Mouse (Mus musculus) neural tube, embryonic 14.5 days (tissue): Measurements from ENCODE around the gene Slc31a1. TPM values are rescaled to one million over a fixed set of nuclear protein-coding genes. Genes with fewer than 3 reads are reported as not detected.

Experiments used
- ATAC-seq: fragments of 200-750 bp; cut with Nextera tagmentation; 2 replicates; pipeline ENCODE4 v1.8.0; 2017; ENCODE audit warnings: low read depth, mild to moderate bottlenecking, moderate TSS enrichment, moderate library complexity
- H3K27ac ChIP-seq: fragments of 300-500 bp; sonication (generic); 2 replicates; pipeline ENCODE4 v1.5.1; 2014; ENCODE audit warnings: low read depth, mild to moderate bottlenecking, control low read depth, low read length, moderate library complexity, mixed read lengths
- H3K27me3 ChIP-seq: fragments of 300-500 bp; sonication (generic); 2 replicates; pipeline ENCODE4 v1.6.1; 2014; ENCODE audit warnings: low read length; ENCODE audit not compliant: control insufficient read depth, insufficient read depth
- H3K36me3 ChIP-seq: fragments of 300-500 bp; sonication (generic); 2 replicates; pipeline ENCODE4 v1.6.1; 2014; ENCODE audit warnings: low read length, mixed read lengths; ENCODE audit not compliant: control insufficient read depth, insufficient read depth
- H3K4me1 ChIP-seq: fragments of 300-500 bp; sonication (generic); 2 replicates; pipeline ENCODE4 v1.6.1; 2014; ENCODE audit warnings: low read length; ENCODE audit not compliant: control insufficient read depth, insufficient read depth
- H3K4me2 ChIP-seq: fragments of 300-500 bp; sonication (generic); 2 replicates; pipeline ENCODE4 v1.6.1; 2014; ENCODE audit warnings: mild to moderate bottlenecking, low read depth, low read length, control low read depth
- H3K4me3 ChIP-seq: fragments of 300-500 bp; sonication (generic); 2 replicates; pipeline ENCODE4 v1.5.1; 2014; ENCODE audit warnings: low read depth, low read length, control low read depth, mixed read lengths
- H3K9ac ChIP-seq: fragments of 300-500 bp; sonication (generic); replicated peaks from 2 replicates; pipeline ENCODE4 v1.6.1; 2014; ENCODE audit warnings: low read depth, mild to moderate bottlenecking, control low read depth, low read length, mixed read lengths
- H3K9me3 ChIP-seq: fragments of 300-500 bp; sonication (generic); 2 replicates; pipeline ENCODE4 v1.6.1; 2016; ENCODE audit warnings: low read length; ENCODE audit not compliant: control insufficient read depth
- WGBS: fragments of 180-500 bp; shearing (Covaris S2); extraction: QIAGEN DNeasy Blood & Tissue Kit; methylation state at CpG from one replicate; pipeline ENCODE4 v1.1.7; 2014; 5-methylcytosine and 5-hydroxymethylcytosine counted together
- polyA plus RNA-seq: library from polyadenylated mRNA; unstranded; fragments of >200 nt; fragmentation: Nextera tagmentation; extraction: Ambion mirVana; gene quantifications from 2 replicates; pipeline ENCODE4 v1.2.1, GENCODE M21; 2014

Slc31a1 gene
- polyA plus RNA-seq, 1 experiment from 2014 or later = 26.3 TPM

GRCm38 (mm10) chr4:62372818-62373520, 12.4 kb downstream of the Slc31a1 start:
- Histone ChIP-seq H3K4me2 (no peak overlapping the region), H3K9me3 (no peaks in the 10 kb centered on the region), H3K27me3 (no peaks in the 10 kb centered on the region), H3K9ac (no peak overlapping the region), H3K4me3 (no peak overlapping the region), H3K36me3 (no peaks in the 10 kb centered on the region), H3K27ac (no peak overlapping the region), H3K4me1 (no peaks in the 10 kb centered on the region)
- no peak for ATAC-seq
- 90% methylated on average over 9 of the region's 9 CpGs for whole genome bisulfite sequencing

DNA sequence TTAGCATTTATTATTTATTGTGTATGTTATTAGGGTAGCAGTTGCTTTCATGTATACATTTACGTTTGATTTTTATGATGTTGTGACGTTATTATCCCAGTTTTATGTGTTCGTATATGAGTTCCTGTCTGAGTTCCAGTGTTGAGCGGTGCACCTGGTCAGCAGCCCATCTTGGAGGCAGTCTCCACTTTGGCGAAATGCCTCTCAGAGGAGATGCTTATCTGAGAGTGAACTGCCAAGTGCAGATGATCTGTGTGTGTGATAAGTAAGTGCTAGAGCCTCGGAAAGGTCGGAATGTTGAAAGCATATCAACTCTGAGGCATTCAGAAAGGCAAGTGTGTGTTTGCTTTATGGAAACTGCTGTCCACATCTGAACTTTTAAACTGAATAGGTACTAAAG, 13.1 kb downstream of the Slc31a1 start:
- Histone ChIP-seq H3K4me3 (no peak overlapping the region), H3K4me1 (no peaks in the 10 kb centered on the region), H3K36me3 (no peaks in the 10 kb centered on the region), H3K4me2 (no peak overlapping the region), H3K9ac (no peak overlapping the region), H3K9me3 (no peaks in the 10 kb centered on the region), H3K27me3 (no peaks in the 10 kb centered on the region), H3K27ac (no peak overlapping the region)
- WGBS = 88% methylated on average over 7 of the region's 7 CpGs
- no peak for ATAC-seq

- ATAC-seq = no peak
- no peaks in the 10 kb centered on the region for H3K4me1 ChIP-seq
- WGBS = 86% methylated on average over 4 of the region's 4 CpGs
These were observed 13.8 kb downstream of the Slc31a1 start for GRCm38 (mm10) chr4:62374342-62374741.

GRCm38 (mm10) chr4:62376123-62376522, 15.6 kb downstream of the Slc31a1 start:
- Histone ChIP-seq H3K4me1 (no peaks in the 10 kb centered on the region), H3K36me3 (no peaks in the 10 kb centered on the region), H3K9ac (no peak overlapping the region), H3K27ac (no peak overlapping the region), H3K9me3 (no peaks in the 10 kb centered on the region), H3K4me2 (no peak overlapping the region), H3K27me3 (no peaks in the 10 kb centered on the region), H3K4me3 (no peak overlapping the region)
- ATAC-seq = no peak
- 94% methylated on average over 2 of the region's 2 CpGs for WGBS

More at GRCm38 (mm10) chr4:62374342-62374741, 13.8 kb downstream of the Slc31a1 start:
- Histone ChIP-seq H3K9ac (no peak overlapping the region), H3K27ac (no peak overlapping the region), H3K4me2 (no peak overlapping the region), H3K9me3 (no peaks in the 10 kb centered on the region), H3K4me3 (no peak overlapping the region), H3K36me3 (no peaks in the 10 kb centered on the region), H3K27me3 (no peaks in the 10 kb centered on the region)

GRCm38 (mm10) chr4:62379724-62380381, 19.3 kb downstream of the Slc31a1 start:
- no peak for ATAC-seq
- no peaks in the 10 kb centered on the region for H3K4me1 ChIP-seq
- no peak overlapping the region for H3K27ac ChIP-seq
- H3K27me3 ChIP-seq = no peaks in the 10 kb centered on the region
- no peak overlapping the region for H3K4me3 ChIP-seq
- H3K36me3 ChIP-seq = no peaks in the 10 kb centered on the region
- WGBS = 94% methylated on average over 9 of the region's 9 CpGs
- H3K9me3 ChIP-seq = no peaks in the 10 kb centered on the region
- H3K9ac ChIP-seq = no peak overlapping the region
- H3K4me2 ChIP-seq = no peak overlapping the region

DNA sequence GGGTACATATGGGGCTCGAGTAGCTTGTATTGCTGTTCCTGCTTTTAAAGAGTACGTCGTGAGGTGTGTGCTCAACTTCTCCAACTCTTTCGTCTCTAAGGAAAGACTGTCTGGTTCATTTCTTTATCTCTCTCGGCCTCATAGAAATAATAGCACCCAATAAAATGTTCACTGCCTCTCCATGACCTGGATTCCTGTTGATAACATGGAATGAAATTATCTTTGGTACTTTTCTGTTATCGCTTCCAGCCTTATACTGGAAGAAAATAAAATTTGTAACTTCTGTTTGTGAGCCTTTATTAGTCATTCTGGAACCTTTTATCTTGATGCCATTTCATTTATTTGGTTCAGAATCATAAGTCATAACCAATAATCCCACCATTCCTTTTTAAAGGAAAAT, 22.7 kb downstream of the Slc31a1 start:
- Histone ChIP-seq H3K27ac (no peak overlapping the region), H3K27me3 (no peaks in the 10 kb centered on the region), H3K9ac (no peak overlapping the region), H3K9me3 (no peaks in the 10 kb centered on the region), H3K4me2 (no peak overlapping the region), H3K36me3 (peaks cover 2% of the 10 kb centered on the region; the same call in 1 of the 2 replicates), H3K4me3 (no peak overlapping the region), H3K4me1 (no peaks in the 10 kb centered on the region)
- no peak for ATAC-seq
- 95% methylated on average over 6 of the region's 6 CpGs for WGBS

- Histone ChIP-seq H3K9ac (no peak overlapping the region), H3K4me2 (no peak overlapping the region), H3K27ac (no peak overlapping the region), H3K4me3 (no peak overlapping the region), H3K9me3 (no peaks in the 10 kb centered on the region), H3K36me3 (peaks cover 7% of the 10 kb centered on the region; the same call in 1 of the 2 replicates), H3K4me1 (no peaks in the 10 kb centered on the region), H3K27me3 (no peaks in the 10 kb centered on the region)
- ATAC-seq = no peak
- WGBS = 91% methylated on average over 7 of the region's 7 CpGs
These were observed 23.2 kb downstream of the Slc31a1 start for GRCm38 (mm10) chr4:62383752-62384151.

- H3K4me3 ChIP-seq = no peak overlapping the region
- no peak for ATAC-seq
- H3K27me3 ChIP-seq = no peaks in the 10 kb centered on the region
- no peak overlapping the region for H3K4me2 ChIP-seq
- 95% methylated on average over 1 of the region's 1 CpGs for WGBS
- H3K9ac ChIP-seq = no peak overlapping the region
- H3K4me1 ChIP-seq = no peaks in the 10 kb centered on the region
- no peak overlapping the region for H3K27ac ChIP-seq
- H3K36me3 ChIP-seq = peaks cover 7% of the 10 kb centered on the region; the same call in 1 of the 2 replicates
- no peaks in the 10 kb centered on the region for H3K9me3 ChIP-seq
These were observed 23.6 kb downstream of the Slc31a1 start for GRCm38 (mm10) chr4:62384159-62384558.

GRCm38 (mm10) chr4:62385439-62385838, 24.9 kb downstream of the Slc31a1 start:
- Histone ChIP-seq H3K27me3 (no peaks in the 10 kb centered on the region), H3K4me3 (no peak overlapping the region), H3K9me3 (no peaks in the 10 kb centered on the region), H3K4me1 (no peaks in the 10 kb centered on the region), H3K36me3 (peaks cover 11% of the 10 kb centered on the region; the same call in 1 of the 2 replicates), H3K9ac (no peak overlapping the region), H3K4me2 (no peak overlapping the region), H3K27ac (no peak overlapping the region)
- 93% methylated on average over 7 of the region's 7 CpGs for WGBS
- ATAC-seq = no peak
